Mouse (Mus musculus) forebrain, embryonic 14.5 days (tissue): ENCODE measurements at regions not wholly inside any gene's neighbourhood (a gene's known extent, or its start where the extent isn't known, plus 50 kb on each side); places are given as distances from the start of the nearest gene placed in this dataset.

Source experiments
- ATAC-seq: fragments of 200-750 bp; cut with Nextera tagmentation; 2 replicates; pipeline ENCODE4 v1.8.0; 2017; ENCODE audit warnings: mild to moderate bottlenecking, moderate library complexity
- DNase-seq: peaks from one replicate; pipeline ENCODE4 v3.0.0-alpha.2; 2015; ENCODE audit warnings: low spot score
- H3K27ac ChIP-seq: fragments of 300-500 bp; sonication (generic); 2 replicates; pipeline ENCODE4 v1.5.1; 2014; ENCODE audit warnings: low read depth, mild to moderate bottlenecking, control low read depth, low read length, moderate library complexity
- H3K27me3 ChIP-seq: fragments of 300-500 bp; sonication (generic); replicated peaks from 2 replicates; pipeline ENCODE4 v1.6.1; 2014; ENCODE audit warnings: low read length, control low read depth, mixed read lengths; ENCODE audit not compliant: control insufficient read depth, insufficient read depth
- H3K36me3 ChIP-seq: fragments of 300-500 bp; sonication (generic); 2 replicates; pipeline ENCODE4 v1.6.1; 2014; ENCODE audit warnings: low read length, control low read depth; ENCODE audit not compliant: control insufficient read depth, insufficient read depth
- H3K4me1 ChIP-seq: fragments of 300-500 bp; sonication (generic); 2 replicates; pipeline ENCODE4 v1.6.1; 2014; ENCODE audit warnings: antibody characterized with exemption, low read length, control low read depth; ENCODE audit not compliant: control insufficient read depth, insufficient read depth
- H3K4me2 ChIP-seq: fragments of 300-500 bp; sonication (generic); 2 replicates; pipeline ENCODE4 v1.6.1; 2014; ENCODE audit warnings: mild to moderate bottlenecking, control low read depth, low read length
- H3K4me3 ChIP-seq: fragments of 300-500 bp; sonication (generic); 2 replicates; pipeline ENCODE4 v1.5.1; 2014; ENCODE audit warnings: low read depth, low read length, control low read depth
- H3K9ac ChIP-seq: fragments of 300-500 bp; sonication (generic); 2 replicates; pipeline ENCODE4 v1.6.1; 2014; ENCODE audit warnings: mild to moderate bottlenecking, low read length, control low read depth, moderate library complexity
- H3K9me3 ChIP-seq: fragments of 300-500 bp; sonication (generic); replicated peaks from 2 replicates; pipeline ENCODE4 v1.6.1; 2016; ENCODE audit warnings: low read length, control low read depth, mixed read lengths; ENCODE audit not compliant: control insufficient read depth
- WGBS: fragments of 180-500 bp; shearing (Covaris S2); extraction: QIAGEN DNeasy Blood & Tissue Kit; methylation state at CpG from one replicate; pipeline ENCODE4 v1.1.7; 2014; 5-methylcytosine and 5-hydroxymethylcytosine counted together

- H3K4me3 ChIP-seq: no peak overlapping the region
- H3K9ac ChIP-seq: no peak overlapping the region
- no peaks in the 10 kb centered on the region for H3K27me3 ChIP-seq
- no peak overlapping the region for H3K27ac ChIP-seq
- DNase-seq (no peak), ATAC-seq (no peak)
- no peak overlapping the region for H3K4me2 ChIP-seq
- no peaks in the 10 kb centered on the region for H3K36me3 ChIP-seq
- H3K9me3 ChIP-seq: no peaks in the 10 kb centered on the region
- no peaks in the 10 kb centered on the region for H3K4me1 ChIP-seq
- WGBS: 89% methylated on average over 4 of the region's 4 CpGs
These were observed 382.1 kb upstream of the Pou3f3 start for GRCm38 (mm10) chr1:42313494-42313893.

DNA sequence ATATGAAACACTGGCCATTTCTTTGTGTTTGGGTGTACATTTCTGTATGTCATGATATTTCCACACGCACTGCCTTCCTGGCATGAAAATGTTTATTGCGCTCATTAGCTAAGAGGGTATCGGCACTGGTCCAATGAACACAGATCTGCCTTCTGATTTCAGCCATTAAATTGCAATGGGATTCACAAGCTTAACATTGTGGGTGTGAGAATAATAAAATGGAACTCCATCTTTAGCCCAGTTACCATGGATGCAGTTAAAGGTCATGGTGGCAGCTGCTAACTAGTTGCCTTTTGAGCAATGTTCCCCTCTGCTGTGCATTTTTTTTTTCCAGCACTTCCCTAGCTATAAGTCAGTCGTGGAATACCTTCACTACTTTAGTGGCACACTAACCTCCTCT lies 343.7 kb upstream of the Pou3f3 start:
- peak; percentile 79 for DNase-seq
- whole genome bisulfite sequencing: 42% methylated on average over 4 of the region's 4 CpGs

DNA sequence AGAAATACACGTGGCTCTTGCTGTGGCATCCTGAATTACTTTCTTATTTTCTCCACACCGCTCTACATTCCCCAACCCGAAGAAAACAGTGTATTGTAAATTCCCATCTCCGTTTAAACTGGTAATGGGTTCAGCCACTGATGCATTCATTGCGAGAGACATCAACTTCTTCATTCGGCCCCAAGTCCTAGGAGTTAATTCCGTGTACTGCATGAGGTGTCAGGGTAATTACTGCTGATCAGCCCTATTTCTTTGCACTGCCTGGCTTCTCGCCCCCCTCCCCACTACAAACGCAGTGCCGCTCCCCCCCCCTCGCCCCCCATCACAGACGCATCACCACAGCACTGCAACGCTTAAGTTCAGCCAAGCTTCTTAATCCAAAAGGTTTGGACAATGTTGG lies 343.2 kb upstream of the Pou3f3 start:
- Histone ChIP-seq H3K4me1 (peaks cover 23% of the 10 kb centered on the region), H3K36me3 (no peaks in the 10 kb centered on the region), H3K9me3 (no peaks in the 10 kb centered on the region), H3K4me2 (peak overlapping the region; percentile 29), H3K9ac (no peak overlapping the region), H3K27ac (no peak overlapping the region), H3K4me3 (no peak overlapping the region), H3K27me3 (no peaks in the 10 kb centered on the region)
- DNase-seq (peak; percentile 25), ATAC-seq (no peak)
- WGBS: 27% methylated on average over 13 of the region's 13 CpGs

More for the DNA sequence above, 343.7 kb upstream of the Pou3f3 start:
- peaks cover 23% of the 10 kb centered on the region for H3K4me1 ChIP-seq
- H3K9me3 ChIP-seq: no peaks in the 10 kb centered on the region
- H3K4me2 ChIP-seq: peak overlapping the region; percentile 29
- ATAC-seq: peak; percentile 29; the same call in 1 of the 2 replicates
- no peaks in the 10 kb centered on the region for H3K27me3 ChIP-seq
- H3K4me3 ChIP-seq: no peak overlapping the region
- H3K9ac ChIP-seq: no peak overlapping the region
- no peaks in the 10 kb centered on the region for H3K36me3 ChIP-seq
- H3K27ac ChIP-seq: no peak overlapping the region

DNA sequence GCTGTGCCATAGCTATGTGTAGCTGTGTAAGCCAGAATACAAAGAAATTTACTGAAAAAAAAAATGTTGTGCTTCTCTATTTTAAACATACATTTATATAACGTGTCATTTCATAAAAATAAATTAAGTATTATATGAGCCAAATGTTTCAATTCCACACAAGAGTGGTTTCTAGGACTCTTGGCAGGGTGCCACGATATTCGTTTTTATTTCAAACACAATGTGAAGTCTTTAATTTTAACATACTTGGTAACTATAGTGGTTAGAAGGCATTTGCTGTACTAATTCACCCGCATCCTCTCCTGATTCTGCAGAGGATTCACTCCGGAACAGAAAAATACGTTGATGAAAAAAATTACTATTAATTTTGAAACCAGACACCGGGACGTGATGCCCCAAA lies 342.5 kb upstream of the Pou3f3 start:
- Histone ChIP-seq H3K27ac (no peak overlapping the region), H3K9ac (no peak overlapping the region), H3K4me3 (no peak overlapping the region), H3K4me2 (no peak overlapping the region), H3K9me3 (no peaks in the 10 kb centered on the region), H3K4me1 (peaks cover 23% of the 10 kb centered on the region), H3K27me3 (no peaks in the 10 kb centered on the region), H3K36me3 (no peaks in the 10 kb centered on the region)
- ATAC-seq: no peak
- 72% methylated on average over 8 of the region's 8 CpGs for WGBS
- peak; percentile 48 for DNase-seq

GRCm38 (mm10) chr1:42354020-42354419 lies 341.5 kb upstream of the Pou3f3 start:
- Histone ChIP-seq H3K9me3 (no peaks in the 10 kb centered on the region), H3K9ac (no peak overlapping the region), H3K27ac (no peak overlapping the region), H3K27me3 (no peaks in the 10 kb centered on the region), H3K4me1 (peaks cover 23% of the 10 kb centered on the region), H3K4me3 (no peak overlapping the region), H3K4me2 (no peak overlapping the region), H3K36me3 (no peaks in the 10 kb centered on the region)
- peak; percentile 25; the same call in 1 of the 2 replicates for ATAC-seq
- WGBS: 62% methylated on average over 6 of the region's 6 CpGs
- peak; percentile 55 for DNase-seq

DNA sequence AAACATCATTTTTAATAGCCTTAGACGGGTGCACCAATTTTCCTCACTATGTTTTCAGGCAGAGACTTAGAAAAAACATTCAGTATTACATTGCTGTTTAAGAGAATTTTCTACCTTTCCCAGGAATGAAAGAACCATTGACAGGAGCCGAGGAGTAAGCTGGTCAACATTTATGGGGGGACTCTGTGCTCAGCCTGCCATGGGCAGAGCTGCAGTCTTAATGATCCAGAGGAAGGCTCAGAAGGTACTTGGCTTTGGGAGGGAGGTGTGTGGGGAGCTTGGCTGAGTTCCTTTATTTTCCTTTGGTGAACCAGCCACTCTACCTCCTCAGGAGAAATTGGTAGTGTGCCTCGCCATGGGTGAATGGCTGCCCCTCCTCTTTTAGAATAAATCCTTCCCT lies 333.1 kb upstream of the Pou3f3 start:
- Histone ChIP-seq H3K4me3 (no peak overlapping the region), H3K9me3 (no peaks in the 10 kb centered on the region), H3K27ac (no peak overlapping the region), H3K4me1 (no peaks in the 10 kb centered on the region), H3K9ac (no peak overlapping the region), H3K4me2 (no peak overlapping the region), H3K27me3 (no peaks in the 10 kb centered on the region), H3K36me3 (no peaks in the 10 kb centered on the region)
- ATAC-seq (no peak), DNase-seq (no peak)
- 81% methylated on average over 3 of the region's 3 CpGs for WGBS

DNA sequence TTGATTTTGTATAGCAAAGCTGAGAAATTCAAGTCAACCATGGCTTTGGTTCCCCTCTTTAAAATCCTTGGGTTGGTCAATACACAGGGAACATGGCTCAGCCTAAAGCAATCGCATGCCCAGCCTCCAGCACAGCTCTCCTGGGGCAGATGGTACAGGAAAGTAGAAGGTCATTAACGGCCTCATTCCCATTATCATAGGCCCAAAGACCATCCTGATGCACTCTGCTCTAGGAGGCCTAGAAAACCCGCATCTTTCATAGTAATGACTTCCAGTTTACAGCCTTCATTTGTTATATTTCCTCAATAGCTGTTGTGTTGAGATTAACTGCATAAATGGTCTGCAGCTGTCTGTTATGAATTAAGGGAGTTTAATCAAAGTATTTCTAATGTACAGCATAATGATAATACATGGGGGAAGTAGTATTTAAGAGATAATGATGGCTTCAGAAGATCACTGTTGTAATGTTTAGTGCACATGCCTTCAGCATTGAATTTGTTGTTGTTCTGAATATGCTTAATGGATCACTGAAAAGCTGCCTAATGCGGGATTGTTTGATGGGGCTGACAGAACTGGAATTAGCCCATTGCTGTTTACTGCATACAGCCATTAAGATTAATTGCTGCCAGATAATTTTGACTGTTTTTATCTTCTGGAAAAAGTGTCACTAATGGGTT lies 329.8 kb upstream of the Pou3f3 start:
- Histone ChIP-seq H3K27ac (no peak overlapping the region), H3K4me1 (no peaks in the 10 kb centered on the region)

DNA sequence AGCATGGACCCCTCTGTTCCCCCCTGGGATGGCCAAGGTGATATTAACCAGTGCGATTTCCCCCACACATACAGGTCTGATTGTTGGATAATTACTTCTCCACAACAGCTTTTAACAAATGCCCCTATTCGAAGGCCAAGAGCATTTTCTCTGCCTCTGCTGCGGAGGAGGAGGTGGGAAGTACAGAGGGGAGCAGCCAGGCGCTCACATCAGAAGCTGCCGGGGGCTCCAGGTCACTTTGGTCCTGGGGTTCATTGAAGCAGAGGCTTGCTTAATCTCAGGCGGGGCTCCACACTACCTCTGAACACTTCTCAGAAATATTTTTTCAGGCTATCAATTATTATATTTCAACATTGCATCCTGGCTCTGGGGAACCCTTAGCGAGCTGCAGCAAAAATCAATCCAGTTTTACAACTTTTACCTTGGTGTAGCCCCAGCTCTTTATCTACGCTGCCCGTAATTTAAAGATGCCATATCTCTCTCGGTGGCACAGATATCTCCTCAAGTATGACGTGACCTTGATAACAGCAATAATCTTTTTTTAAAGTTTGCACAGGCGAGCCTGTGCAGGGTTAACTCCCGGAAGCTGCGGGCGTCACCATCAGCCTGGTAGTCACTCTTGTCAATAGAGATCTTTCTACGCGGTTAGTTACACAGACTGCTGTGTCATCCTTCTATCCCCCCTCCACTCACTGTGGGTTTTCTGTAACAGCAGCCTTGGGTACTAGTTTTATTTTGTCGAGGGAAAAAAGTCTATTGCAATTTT lies 307.5 kb upstream of the Pou3f3 start:
- 59% methylated on average over 18 of the region's 18 CpGs for WGBS
- no peaks in the 10 kb centered on the region for H3K36me3 ChIP-seq
- DNase-seq: peak; percentile 21
- peaks cover 4% of the 10 kb centered on the region; the same call in 1 of the 2 replicates for H3K4me1 ChIP-seq
- no peaks in the 10 kb centered on the region for H3K27me3 ChIP-seq
- no peak overlapping the region for H3K4me2 ChIP-seq
- no peaks in the 10 kb centered on the region for H3K9me3 ChIP-seq
- H3K4me3 ChIP-seq: no peak overlapping the region
- H3K9ac ChIP-seq: no peak overlapping the region
- no peak overlapping the region for H3K27ac ChIP-seq
- no peak; the same call in 1 of the 2 replicates for ATAC-seq

More for the DNA sequence above, 329.8 kb upstream of the Pou3f3 start:
- Histone ChIP-seq H3K36me3 (no peaks in the 10 kb centered on the region), H3K4me3 (no peak overlapping the region), H3K4me2 (no peak overlapping the region), H3K9me3 (no peaks in the 10 kb centered on the region), H3K27me3 (no peaks in the 10 kb centered on the region), H3K9ac (no peak overlapping the region)
- 59% methylated on average over 4 of the region's 4 CpGs for WGBS
- ATAC-seq (peak; percentile 90), DNase-seq (peak; percentile 58)

DNA sequence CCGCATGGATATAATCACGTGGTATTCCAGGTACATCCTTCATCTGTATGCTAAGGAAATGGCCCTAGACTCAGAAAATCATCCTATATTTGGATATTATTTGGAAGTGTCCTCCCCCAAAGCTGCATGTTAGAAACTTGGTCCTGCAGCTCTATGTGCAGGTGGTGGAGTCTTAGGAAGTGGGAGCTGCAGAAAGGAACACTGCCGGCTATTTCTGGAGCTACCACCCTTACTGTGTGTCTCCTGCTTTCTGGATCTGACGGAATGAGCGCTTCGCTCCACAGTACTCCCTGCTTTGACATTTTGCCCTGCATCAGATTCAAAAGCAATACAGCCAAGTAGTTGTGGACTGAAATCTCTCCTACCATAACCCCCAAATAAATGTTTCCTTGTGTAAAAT lies 306.8 kb upstream of the Pou3f3 start:
- Histone ChIP-seq H3K27ac (no peak overlapping the region), H3K4me2 (no peak overlapping the region), H3K36me3 (no peaks in the 10 kb centered on the region), H3K4me1 (peaks cover 4% of the 10 kb centered on the region; the same call in 1 of the 2 replicates), H3K9ac (no peak overlapping the region), H3K9me3 (no peaks in the 10 kb centered on the region), H3K4me3 (no peak overlapping the region), H3K27me3 (no peaks in the 10 kb centered on the region)
- 94% methylated on average over 6 of the region's 6 CpGs for WGBS
- ATAC-seq: no peak
- DNase-seq: no peak
